Mouse (Mus musculus): ENCODE measurements at regions not wholly inside any gene's neighbourhood (a gene's known extent, or its start where the extent isn't known, plus 50 kb on each side); places are given as distances from the start of the nearest gene placed in this dataset.

DNA sequence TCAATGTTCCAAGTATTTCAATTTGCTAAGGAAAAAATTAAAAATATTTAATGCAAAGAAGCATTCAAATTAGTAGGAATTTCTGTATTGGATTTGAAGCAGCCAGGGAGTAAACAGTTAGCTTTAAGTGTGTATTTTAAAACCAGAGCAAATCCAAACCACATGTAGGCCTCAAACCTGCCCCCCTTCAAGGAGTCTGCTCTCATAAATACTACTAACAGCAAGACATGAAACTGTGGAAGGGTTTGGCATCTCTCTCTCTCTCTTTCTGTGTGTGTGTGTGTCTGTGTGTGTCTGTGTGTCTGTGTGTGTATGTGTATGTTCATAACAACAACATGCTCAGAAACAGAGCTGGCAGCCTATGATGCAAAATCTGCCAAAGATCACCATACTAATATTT, 159.2 kb upstream of the Ppargc1a start:
- H3K4me2 ChIP-seq (replicated peaks; ENCODE audit: low read depth, low read length) = no peak overlapping the region
- H3K4me3 ChIP-seq (ENCODE audit: low read depth, low read length) = no peak overlapping the region
- no peak for ATAC-seq (ENCODE audit: low FRiP score)
- H3K27me3 ChIP-seq (ENCODE audit: control insufficient read depth, insufficient read depth, low read length) = no peaks in the 10 kb centered on the region
- no peak overlapping the region for H3K9ac ChIP-seq (ENCODE audit: low read depth, low read length)
- no peaks in the 10 kb centered on the region for H3K4me1 ChIP-seq (replicated peaks; ENCODE audit: control insufficient read depth, insufficient read depth, low read length)
- DNase-seq (ENCODE audit: low spot score) = no peak
- no peak overlapping the region for H3K27ac ChIP-seq (ENCODE audit: low read depth, low read length)
- H3K36me3 ChIP-seq (ENCODE audit: control insufficient read depth, insufficient read depth, low read length) = no peaks in the 10 kb centered on the region
- no peaks in the 10 kb centered on the region for H3K9me3 ChIP-seq (ENCODE audit: control insufficient read depth, low read length)

DNA sequence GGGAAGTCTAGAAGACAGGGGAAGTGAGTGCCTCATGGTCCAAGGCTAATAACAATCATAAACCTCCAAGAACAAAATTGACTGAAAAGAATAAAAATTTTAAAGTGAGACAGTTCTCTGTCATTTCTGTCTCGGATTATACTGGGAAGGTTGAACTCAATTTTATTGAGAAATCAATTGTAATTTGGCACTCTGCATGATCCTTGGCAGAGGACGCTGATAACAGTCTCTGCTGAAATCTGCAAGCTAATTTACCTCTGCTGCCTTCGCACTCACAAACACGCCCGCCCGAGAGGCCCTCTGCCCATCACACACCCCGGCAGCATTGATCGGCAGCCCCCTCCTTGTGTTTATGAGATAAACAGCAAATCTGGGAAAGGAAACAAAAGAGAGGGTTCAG, 151.4 kb upstream of the Ppargc1a start:
- 89% methylated on average over 8 of the region's 8 CpGs for WGBS
- no peak overlapping the region for H3K9ac ChIP-seq (ENCODE audit: low read depth, low read length)

DNA sequence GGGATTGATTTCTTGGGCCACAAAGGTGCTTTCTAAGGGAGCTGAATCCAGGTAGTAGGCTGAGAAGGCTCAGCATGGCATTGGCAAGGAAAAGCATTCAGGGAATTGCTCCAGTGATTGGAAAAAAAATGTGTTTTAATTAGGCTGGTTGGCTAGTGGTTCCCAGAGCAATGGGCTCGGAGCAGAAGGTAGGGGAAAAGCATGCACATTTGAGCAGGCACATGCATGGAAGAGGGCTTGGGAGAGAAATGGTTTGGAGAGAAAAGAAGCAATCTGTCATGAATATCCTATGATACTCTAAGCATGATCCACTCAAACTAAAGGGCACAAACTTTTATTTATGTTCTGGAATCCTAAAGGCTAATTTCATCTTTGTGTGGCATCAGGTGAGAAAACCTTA, 150.9 kb upstream of the Ppargc1a start:
- ATAC-seq (ENCODE audit: low FRiP score) (no peak), DNase-seq (ENCODE audit: low spot score) (no peak)
- WGBS = 88% methylated on average over 1 of the region's 1 CpGs
- Histone ChIP-seq H3K4me1 (replicated peaks; ENCODE audit: control insufficient read depth, insufficient read depth, low read length) (no peaks in the 10 kb centered on the region), H3K36me3 (ENCODE audit: control insufficient read depth, insufficient read depth, low read length) (no peaks in the 10 kb centered on the region), H3K4me3 (ENCODE audit: low read depth, low read length) (no peak overlapping the region), H3K4me2 (replicated peaks; ENCODE audit: low read depth, low read length) (no peak overlapping the region), H3K27me3 (ENCODE audit: control insufficient read depth, insufficient read depth, low read length) (no peaks in the 10 kb centered on the region), H3K9me3 (ENCODE audit: control insufficient read depth, low read length) (no peaks in the 10 kb centered on the region), H3K27ac (ENCODE audit: low read depth, low read length) (no peak overlapping the region), H3K9ac (ENCODE audit: low read depth, low read length) (no peak overlapping the region)

More for the DNA sequence above, 151.4 kb upstream of the Ppargc1a start:
- Histone ChIP-seq H3K4me2 (replicated peaks; ENCODE audit: low read depth, low read length) (no peak overlapping the region), H3K27me3 (ENCODE audit: control insufficient read depth, insufficient read depth, low read length) (no peaks in the 10 kb centered on the region), H3K27ac (ENCODE audit: low read depth, low read length) (no peak overlapping the region), H3K9me3 (ENCODE audit: control insufficient read depth, low read length) (no peaks in the 10 kb centered on the region), H3K36me3 (ENCODE audit: control insufficient read depth, insufficient read depth, low read length) (no peaks in the 10 kb centered on the region), H3K4me1 (replicated peaks; ENCODE audit: control insufficient read depth, insufficient read depth, low read length) (no peaks in the 10 kb centered on the region), H3K4me3 (ENCODE audit: low read depth, low read length) (no peak overlapping the region)
- no peak for ATAC-seq (ENCODE audit: low FRiP score)
- no peak for DNase-seq (ENCODE audit: low spot score)

DNA sequence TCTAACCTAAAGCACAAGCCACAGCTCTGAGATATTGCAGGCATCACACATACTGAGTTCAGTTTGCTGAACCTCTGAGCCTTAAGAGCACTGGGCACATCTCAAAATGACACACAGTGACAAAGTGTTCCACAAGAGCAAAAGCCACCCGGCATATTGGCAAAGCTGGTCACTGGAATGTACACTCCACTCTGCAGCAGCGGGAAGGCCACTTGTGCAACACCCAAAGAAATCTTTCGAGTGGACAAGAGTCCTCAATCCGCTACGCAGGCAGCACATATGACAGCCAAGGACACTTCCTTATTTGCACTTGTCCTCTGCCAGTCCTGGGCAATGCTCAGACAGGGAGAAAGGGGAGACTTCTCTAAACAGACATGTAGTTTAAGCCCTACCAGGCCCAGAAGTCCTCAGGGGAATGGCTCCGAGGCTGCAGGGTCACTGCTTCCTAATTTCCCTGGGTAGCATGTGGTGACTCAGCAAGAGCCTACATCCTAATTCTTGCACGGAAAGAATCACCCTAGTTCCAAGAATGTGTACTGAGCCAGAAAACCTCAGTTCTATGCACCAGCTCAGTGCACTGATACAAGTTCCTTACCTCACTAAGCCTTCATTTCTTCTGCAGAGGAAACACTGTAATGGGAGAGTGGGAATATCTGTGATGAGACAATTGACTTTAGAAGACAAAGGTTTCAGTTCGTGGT, 144.5 kb upstream of the Ppargc1a start:
- Histone ChIP-seq H3K4me1 (replicated peaks; ENCODE audit: control insufficient read depth, insufficient read depth, low read length) (no peaks in the 10 kb centered on the region), H3K27ac (ENCODE audit: low read depth, low read length) (no peak overlapping the region), H3K9ac (ENCODE audit: low read depth, low read length) (no peak overlapping the region), H3K4me3 (ENCODE audit: low read depth, low read length) (no peak overlapping the region), H3K4me2 (replicated peaks; ENCODE audit: low read depth, low read length) (no peak overlapping the region), H3K27me3 (ENCODE audit: control insufficient read depth, insufficient read depth, low read length) (no peaks in the 10 kb centered on the region), H3K36me3 (ENCODE audit: control insufficient read depth, insufficient read depth, low read length) (no peaks in the 10 kb centered on the region), H3K9me3 (ENCODE audit: control insufficient read depth, low read length) (no peaks in the 10 kb centered on the region)
- ATAC-seq (ENCODE audit: low FRiP score) (no peak), DNase-seq (ENCODE audit: low spot score) (no peak)
- WGBS = 90% methylated on average over 8 of the region's 8 CpGs

DNA sequence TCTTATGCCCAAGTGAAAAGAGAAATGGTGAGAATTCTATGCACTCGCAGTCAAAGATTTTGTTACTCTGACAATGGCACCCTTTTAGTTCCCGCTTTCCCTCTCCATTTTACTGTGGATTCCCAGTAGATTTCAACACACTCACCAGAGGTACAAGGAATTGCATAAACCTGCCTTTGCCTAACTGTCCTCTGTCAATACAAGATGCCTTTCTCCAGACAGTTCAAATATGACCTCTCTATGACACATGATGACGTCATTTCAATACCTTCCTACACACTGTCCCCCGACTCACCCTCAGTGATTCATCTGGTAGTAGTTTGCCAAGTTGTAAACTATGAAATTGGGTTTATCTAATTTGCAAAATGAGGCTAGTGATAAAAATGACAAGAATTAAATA, 143.1 kb upstream of the Ppargc1a start:
- no peak overlapping the region for H3K27ac ChIP-seq (ENCODE audit: low read depth, low read length)
- H3K4me3 ChIP-seq (ENCODE audit: low read depth, low read length) = no peak overlapping the region
- H3K36me3 ChIP-seq (ENCODE audit: control insufficient read depth, insufficient read depth, low read length) = no peaks in the 10 kb centered on the region
- no peaks in the 10 kb centered on the region for H3K27me3 ChIP-seq (ENCODE audit: control insufficient read depth, insufficient read depth, low read length)
- H3K9me3 ChIP-seq (ENCODE audit: control insufficient read depth, low read length) = no peaks in the 10 kb centered on the region
- DNase-seq (ENCODE audit: low spot score) (no peak), ATAC-seq (ENCODE audit: low FRiP score) (no peak)
- no peaks in the 10 kb centered on the region for H3K4me1 ChIP-seq (replicated peaks; ENCODE audit: control insufficient read depth, insufficient read depth, low read length)
- H3K4me2 ChIP-seq (replicated peaks; ENCODE audit: low read depth, low read length) = no peak overlapping the region
- H3K9ac ChIP-seq (ENCODE audit: low read depth, low read length) = no peak overlapping the region
- 90% methylated on average over 4 of the region's 4 CpGs for WGBS

DNA sequence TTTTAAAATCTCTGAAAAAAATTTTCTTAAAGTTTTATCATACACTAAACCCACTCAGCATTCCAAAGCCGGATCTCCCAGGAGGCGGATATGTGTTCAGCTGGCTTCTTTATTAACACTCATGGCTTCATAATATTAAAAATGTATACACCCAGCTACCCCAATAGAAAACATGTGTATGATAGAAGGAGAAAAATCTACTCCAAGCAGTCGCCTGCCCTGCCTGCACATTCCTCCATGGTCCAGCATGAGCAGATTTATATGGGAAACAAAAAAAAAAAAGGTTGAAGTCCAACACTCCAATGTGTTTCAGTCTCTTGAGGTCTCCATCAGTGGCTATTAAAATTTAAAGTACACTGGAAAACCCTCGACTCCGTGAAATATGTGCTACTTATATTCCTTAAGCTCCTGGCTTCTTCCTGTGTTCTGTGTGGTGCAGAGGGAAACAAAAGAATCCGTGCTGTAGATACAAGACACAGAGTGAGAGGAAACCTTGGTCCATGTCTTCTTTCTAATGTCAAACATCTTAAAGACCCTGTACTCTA, 142.0 kb upstream of the Ppargc1a start:
- DNase-seq (ENCODE audit: low spot score) (no peak), ATAC-seq (ENCODE audit: low FRiP score) (no peak)
- no peak overlapping the region for H3K9ac ChIP-seq (ENCODE audit: low read depth, low read length)
- H3K4me1 ChIP-seq (replicated peaks; ENCODE audit: control insufficient read depth, insufficient read depth, low read length) = no peaks in the 10 kb centered on the region
- H3K4me2 ChIP-seq (replicated peaks; ENCODE audit: low read depth, low read length) = no peak overlapping the region
- WGBS = 85% methylated on average over 6 of the region's 6 CpGs
- H3K36me3 ChIP-seq (ENCODE audit: control insufficient read depth, insufficient read depth, low read length) = no peaks in the 10 kb centered on the region
- no peaks in the 10 kb centered on the region for H3K9me3 ChIP-seq (ENCODE audit: control insufficient read depth, low read length)
- H3K27ac ChIP-seq (ENCODE audit: low read depth, low read length) = no peak overlapping the region
- no peak overlapping the region for H3K4me3 ChIP-seq (ENCODE audit: low read depth, low read length)
- H3K27me3 ChIP-seq (ENCODE audit: control insufficient read depth, insufficient read depth, low read length) = no peaks in the 10 kb centered on the region

DNA sequence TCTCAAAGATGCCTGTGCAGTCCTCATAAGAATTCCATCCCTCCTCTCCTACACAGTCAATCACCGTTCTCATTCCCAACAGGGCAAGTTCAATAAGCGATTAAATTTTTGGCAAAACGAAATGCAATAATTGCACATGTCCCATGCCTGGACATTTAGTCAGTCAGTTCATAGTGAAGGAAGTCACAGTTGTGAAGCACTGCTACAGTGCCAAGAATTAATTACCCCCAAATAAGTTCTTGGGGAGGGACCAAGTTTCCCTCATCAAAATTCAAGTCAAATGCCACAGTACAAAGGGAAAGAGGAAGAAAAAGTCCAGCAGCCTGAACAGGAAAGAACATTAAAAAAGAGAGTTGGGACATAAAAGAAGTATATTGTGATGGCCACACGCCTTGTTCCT, 112.4 kb upstream of the Ppargc1a start:
- no peak for ATAC-seq (ENCODE audit: low FRiP score)
- H3K36me3 ChIP-seq (ENCODE audit: control insufficient read depth, insufficient read depth, low read length) = no peaks in the 10 kb centered on the region

DNA sequence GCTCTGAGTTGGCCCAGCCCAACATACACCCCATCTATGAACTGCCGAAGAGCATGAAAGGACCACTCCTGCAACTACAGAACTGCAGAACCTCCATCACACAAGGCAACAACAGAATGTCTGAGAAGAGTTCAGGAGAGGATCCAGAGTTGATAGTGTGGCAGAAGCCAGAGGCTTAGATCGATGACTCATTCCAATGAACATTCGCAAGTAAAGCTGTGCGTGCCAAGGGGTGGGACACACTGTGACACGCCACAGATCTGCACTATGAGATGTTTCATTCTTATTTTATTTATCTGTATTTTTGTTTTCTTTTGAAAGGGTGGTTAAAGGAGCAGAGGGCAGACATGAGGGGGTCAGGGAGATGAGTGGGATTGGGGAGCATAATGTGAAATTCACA, 103.7 kb upstream of the Ppargc1a start:
- ATAC-seq (ENCODE audit: low FRiP score) = no peak
- Histone ChIP-seq H3K36me3 (ENCODE audit: control insufficient read depth, insufficient read depth, low read length) (no peaks in the 10 kb centered on the region), H3K4me2 (replicated peaks; ENCODE audit: low read depth, low read length) (no peak overlapping the region), H3K27me3 (ENCODE audit: control insufficient read depth, insufficient read depth, low read length) (no peaks in the 10 kb centered on the region), H3K9me3 (ENCODE audit: control insufficient read depth, low read length) (no peaks in the 10 kb centered on the region), H3K27ac (ENCODE audit: low read depth, low read length) (no peak overlapping the region), H3K9ac (ENCODE audit: low read depth, low read length) (no peak overlapping the region), H3K4me1 (replicated peaks; ENCODE audit: control insufficient read depth, insufficient read depth, low read length) (no peaks in the 10 kb centered on the region), H3K4me3 (ENCODE audit: low read depth, low read length) (no peak overlapping the region)
- DNase-seq (ENCODE audit: low spot score) = no peak
- WGBS = 93% methylated on average over 5 of the region's 5 CpGs

More for the DNA sequence above, 112.4 kb upstream of the Ppargc1a start:
- DNase-seq (ENCODE audit: low spot score) = no peak
- Histone ChIP-seq H3K4me1 (replicated peaks; ENCODE audit: control insufficient read depth, insufficient read depth, low read length) (no peaks in the 10 kb centered on the region), H3K9ac (ENCODE audit: low read depth, low read length) (no peak overlapping the region), H3K27me3 (ENCODE audit: control insufficient read depth, insufficient read depth, low read length) (no peaks in the 10 kb centered on the region), H3K4me2 (replicated peaks; ENCODE audit: low read depth, low read length) (no peak overlapping the region), H3K4me3 (ENCODE audit: low read depth, low read length) (no peak overlapping the region), H3K27ac (ENCODE audit: low read depth, low read length) (no peak overlapping the region), H3K9me3 (ENCODE audit: control insufficient read depth, low read length) (no peaks in the 10 kb centered on the region)
- 88% methylated on average over 4 of the region's 4 CpGs for WGBS

DNA sequence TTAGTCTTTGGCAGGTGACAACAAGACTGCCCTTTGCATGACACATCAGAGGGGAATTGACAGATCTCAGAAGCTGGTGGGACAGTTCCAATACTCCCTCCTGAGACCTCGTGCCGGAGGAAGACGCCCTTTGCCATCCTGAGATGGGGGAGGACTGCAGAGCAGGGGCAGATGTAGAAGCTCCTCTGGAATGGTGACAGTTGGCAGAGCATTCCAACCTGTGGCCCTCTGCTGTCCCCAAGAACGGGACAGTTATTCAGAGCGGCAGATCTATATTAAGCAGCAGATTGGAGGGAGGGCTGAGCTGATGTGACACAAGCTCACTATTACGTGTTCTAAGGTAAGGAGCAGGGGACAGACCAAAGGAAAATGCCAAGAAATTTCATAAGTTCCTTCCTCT, 97.7 kb upstream of the Ppargc1a start:
- no peak for ATAC-seq (ENCODE audit: low FRiP score)
- Histone ChIP-seq H3K9me3 (ENCODE audit: control insufficient read depth, low read length) (no peaks in the 10 kb centered on the region), H3K4me1 (replicated peaks; ENCODE audit: control insufficient read depth, insufficient read depth, low read length) (no peaks in the 10 kb centered on the region), H3K27ac (ENCODE audit: low read depth, low read length) (no peak overlapping the region), H3K36me3 (ENCODE audit: control insufficient read depth, insufficient read depth, low read length) (no peaks in the 10 kb centered on the region), H3K27me3 (ENCODE audit: control insufficient read depth, insufficient read depth, low read length) (no peaks in the 10 kb centered on the region), H3K9ac (ENCODE audit: low read depth, low read length) (no peak overlapping the region), H3K4me2 (replicated peaks; ENCODE audit: low read depth, low read length) (no peak overlapping the region), H3K4me3 (ENCODE audit: low read depth, low read length) (no peak overlapping the region)
- WGBS = 72% methylated on average over 6 of the region's 6 CpGs
- DNase-seq (ENCODE audit: low spot score) = no peak
